Mouse (Mus musculus): ENCODE results near the gene Gm3755.
"Not testable (repeated sequence)": the region's sequence is repeated elsewhere in the genome, so short reads cannot be mapped to it uniquely, and the experiment has no call there.

The Gm3755 gene

GRCm38 (mm10) chr14:7450817-7451216 lies at the start of gene Gm3755:
TSS of gene Gm3755 (minus strand) at chr14:7450917.
- DNase-seq, result not testable (repeated sequence)

- DNase-seq, result not testable (repeated sequence)
Observed at GRCm38 (mm10) chr14:7488731-7489130, 38.0 kb upstream of the Gm3755 start.

GRCm38 (mm10) chr14:7483662-7484061 lies 32.9 kb upstream of the Gm3755 start, which contains the start of gene Gm3752:
TSS of gene Gm3752 (minus strand) at chr14:7483762.
- DNase-seq, result not testable (repeated sequence)

GRCm38 (mm10) chr14:7422496-7422895 lies 28.2 kb downstream of the Gm3755 start:
- DNase-seq, result not testable (repeated sequence)
